In genomic region chr1:193368055-193368454, GRCm38 (mm10) we compare ENCODE assay signal across 7 mouse cellular contexts. TPM values are rescaled to one million over a fixed set of nuclear protein-coding genes. Genes with fewer than 3 reads are reported as not detected.
DNase-seq lines count a peak whose midpoint lies in the region; ATAC-seq and TF ChIP-seq lines count a peak whose summit lies in the region.

No protein-coding gene starts in this region.

- peaks cover 33% of the 10 kb centered on the region for H3K4me1 ChIP-seq in embryonic facial prominence, embryonic 10.5 days
- H3K4me1 ChIP-seq in forebrain, embryonic 12.5 days, result peaks cover 38% of the 10 kb centered on the region
- H3K4me1 ChIP-seq in hindbrain, embryonic 10.5 days (replicated peaks), result peaks cover 39% of the 10 kb centered on the region
- peaks cover 25% of the 10 kb centered on the region for H3K4me1 ChIP-seq in limb, embryonic 15.5 days
- H3K4me1 ChIP-seq in olfactory bulb, adult 2 months (ENCODE audit: control insufficient read depth, insufficient read depth, low read length), result peaks cover 33% of the 10 kb centered on the region

- no peaks in the 10 kb centered on the region for H3K27me3 ChIP-seq in embryonic facial prominence, embryonic 10.5 days (replicated peaks; ENCODE audit: low read depth, poor library complexity, severe bottlenecking)
- no peaks in the 10 kb centered on the region for H3K27me3 ChIP-seq in forebrain, embryonic 12.5 days
- H3K27me3 ChIP-seq in hindbrain, embryonic 10.5 days (ENCODE audit: insufficient read depth, poor library complexity, severe bottlenecking), result peaks cover 3% of the 10 kb centered on the region; the same call in 1 of the 2 replicates
- no peaks in the 10 kb centered on the region for H3K27me3 ChIP-seq in limb, embryonic 15.5 days

- H3K9ac ChIP-seq in forebrain, embryonic 12.5 days, result peak overlapping the region; percentile 61; the same call in 1 of the 2 replicates
- no peak overlapping the region for H3K9ac ChIP-seq in limb, embryonic 15.5 days

- H3K4me2 ChIP-seq in forebrain, embryonic 12.5 days, result peak overlapping the region; percentile 62
- 0 out of 2 replicates have a peak overlapping the region, but pooled peaks have one; percentile 19 for H3K4me2 ChIP-seq in limb, embryonic 15.5 days

- H3K4me3 ChIP-seq in embryonic facial prominence, embryonic 10.5 days, result 0 out of 2 replicates have a peak overlapping the region, but pooled peaks have one; percentile 18
- peak overlapping the region; percentile 12 for H3K4me3 ChIP-seq in forebrain, embryonic 12.5 days (replicated peaks)
- peak overlapping the region; percentile 23 for H3K4me3 ChIP-seq in hindbrain, embryonic 10.5 days
- no peak overlapping the region for H3K4me3 ChIP-seq in limb, embryonic 15.5 days
- H3K4me3 ChIP-seq in olfactory bulb, adult 2 months (ENCODE audit: insufficient read depth, low read depth, low read length), result peak overlapping the region; percentile 36

- TF ChIP-seq CTCF in olfactory bulb, adult 2 months (IDR thresholded peaks at IDR 0.05; ENCODE audit: insufficient read depth, low read depth, low read length), result no peak

- WGBS in embryonic facial prominence, embryonic 10.5 days, result 51% methylated on average over 10 of the region's 10 CpGs
- WGBS in forebrain, embryonic 12.5 days, result 12% methylated on average over 10 of the region's 10 CpGs
- 28% methylated on average over 10 of the region's 10 CpGs for WGBS in hindbrain, embryonic 10.5 days
- WGBS in limb, embryonic 15.5 days, result 38% methylated on average over 10 of the region's 10 CpGs
- 5% methylated on average over 10 of the region's 10 CpGs for WGBS in olfactory bulb, adult 2 months

- no peak for DNase-seq in embryonic facial prominence, embryonic 10.5 days (ENCODE audit: low spot score)
- no peak for DNase-seq in hindbrain, embryonic 10.5 days (ENCODE audit: low spot score)
- no peak for DNase-seq in thymus, postnatal 0 days (ENCODE audit: low spot score)
- DNase-seq in gastrocnemius, adult 18-20 months (ENCODE audit: low spot score), result no peak

- no peak overlapping the region for H3K27ac ChIP-seq in embryonic facial prominence, embryonic 10.5 days (replicated peaks)
- H3K27ac ChIP-seq in forebrain, embryonic 12.5 days, result 0 out of 2 replicates have a peak overlapping the region, but pooled peaks have one; percentile 2
- peak overlapping the region; percentile 62 for H3K27ac ChIP-seq in hindbrain, embryonic 10.5 days
- H3K27ac ChIP-seq in limb, embryonic 15.5 days, result no peak overlapping the region
- no peak overlapping the region for H3K27ac ChIP-seq in olfactory bulb, adult 2 months (ENCODE audit: insufficient read depth, low read depth, low read length)

- no peaks in the 10 kb centered on the region for H3K36me3 ChIP-seq in embryonic facial prominence, embryonic 10.5 days (replicated peaks)
- H3K36me3 ChIP-seq in forebrain, embryonic 12.5 days (replicated peaks), result no peaks in the 10 kb centered on the region
- H3K36me3 ChIP-seq in hindbrain, embryonic 10.5 days, result no peaks in the 10 kb centered on the region
- no peaks in the 10 kb centered on the region for H3K36me3 ChIP-seq in limb, embryonic 15.5 days

- TF ChIP-seq POLR2A in olfactory bulb, adult 2 months (IDR thresholded peaks at IDR 0.05; ENCODE audit: insufficient read depth, low read depth, low read length), result no peak

- H3K9me3 ChIP-seq in embryonic facial prominence, embryonic 10.5 days, result no peaks in the 10 kb centered on the region
- no peaks in the 10 kb centered on the region for H3K9me3 ChIP-seq in forebrain, embryonic 12.5 days
- no peaks in the 10 kb centered on the region for H3K9me3 ChIP-seq in hindbrain, embryonic 10.5 days
- H3K9me3 ChIP-seq in limb, embryonic 15.5 days, result no peaks in the 10 kb centered on the region

- peak; percentile 68; the same call in 1 of the 2 replicates for ATAC-seq in forebrain, embryonic 12.5 days (ENCODE audit: low FRiP score)
- ATAC-seq in limb, embryonic 15.5 days (ENCODE audit: insufficient number of reproducible peaks, low FRiP score, low TSS enrichment, low read depth), result peak; percentile 13; the same call in 1 of the 2 replicates

RNA-seq across cellular contexts. Expression of gene Camk1g, which starts 2.0 kb away (rescaled TPM):
- 15.6 and 17.5 TPM in 2 replicates for polyA plus RNA-seq in embryonic facial prominence, embryonic 10.5 days (2016; fragmentation: Nextera tagmentation; extraction: Ambion mirVana)
- polyA plus RNA-seq in forebrain, embryonic 12.5 days (2016; fragmentation: Nextera tagmentation; extraction: Ambion mirVana), result 20.5 and 20.6 TPM in 2 replicates
- 11.8 and 15.5 TPM in 2 replicates for polyA plus RNA-seq in hindbrain, embryonic 10.5 days (2016; fragmentation: Nextera tagmentation; extraction: Ambion mirVana)
- 7.4 and 7.8 TPM in 2 replicates for polyA plus RNA-seq in limb, embryonic 15.5 days (2015; fragmentation: Nextera tagmentation; extraction: Ambion mirVana)
- polyA plus RNA-seq in olfactory bulb, adult 2 months (2012; ENCODE audit: insufficient read depth, insufficient read length, low replicate concordance, missing spikeins), result not detected in 2 replicates
- 1.0 and 2.6 TPM in 2 replicates for polyA plus RNA-seq in thymus, postnatal 0 days (2015; fragmentation: Nextera tagmentation; extraction: Ambion mirVana)
- under 1 TPM in 1 of 2 experiments, not detected in 1; 0.40 TPM for total RNA-seq in gastrocnemius, adult 18-20 months (2021)

Comparison
In these comparisons a context has a peak if more than half of its experiments do, and no peak if none do; other contexts are left out.
1. H3K27ac ChIP-seq: peak in forebrain, embryonic 12.5 days (single experiment) and hindbrain, embryonic 10.5 days (single experiment); none in embryonic facial prominence, embryonic 10.5 days (single experiment), limb, embryonic 15.5 days (single experiment) and olfactory bulb, adult 2 months (single experiment).